Mouse (Mus musculus) hindbrain, embryonic 11.5 days (tissue): ENCODE measurements at regions not wholly inside any gene's neighbourhood (a gene's known extent, or its start where the extent isn't known, plus 50 kb on each side); places are given as distances from the start of the nearest gene placed in this dataset.
A peak's percentile ranks its signal among the peaks of the same experiment; 100 is the strongest.

ENCODE experiments used
- ATAC-seq: fragments of 200-750 bp; cut with Nextera tagmentation; 2 replicates; pipeline ENCODE4 v1.8.0; 2017; ENCODE audit warnings: mild to moderate bottlenecking, moderate TSS enrichment, moderate library complexity; ENCODE audit not compliant: low FRiP score
- DNase-seq: peaks from one replicate; pipeline ENCODE4 v3.0.0-alpha.2; 2015; ENCODE audit warnings: low spot score
- H3K27ac ChIP-seq: fragments of 300-500 bp; sonication (generic); 2 replicates; pipeline ENCODE4 v1.5.1; 2014; ENCODE audit warnings: mild to moderate bottlenecking, low read depth, low read length
- H3K27me3 ChIP-seq: fragments of 300-500 bp; sonication (generic); 2 replicates; pipeline ENCODE4 v1.6.1; 2014; ENCODE audit warnings: mild to moderate bottlenecking, low read length, moderate library complexity, mixed read lengths; ENCODE audit not compliant: control insufficient read depth, insufficient read depth
- H3K36me3 ChIP-seq: fragments of 300-500 bp; sonication (generic); 2 replicates; pipeline ENCODE4 v1.6.1; 2014; ENCODE audit warnings: mild to moderate bottlenecking, low read length, moderate library complexity, mixed read lengths; ENCODE audit not compliant: control insufficient read depth, insufficient read depth
- H3K4me1 ChIP-seq: fragments of 300-500 bp; sonication (generic); replicated peaks from 2 replicates; pipeline ENCODE4 v1.6.1; 2014; ENCODE audit warnings: low read length, mixed read lengths; ENCODE audit not compliant: control insufficient read depth, insufficient read depth
- H3K4me2 ChIP-seq: fragments of 300-500 bp; sonication (generic); replicated peaks from 2 replicates; pipeline ENCODE4 v1.6.1; 2014; ENCODE audit warnings: mild to moderate bottlenecking, low read depth, low read length
- H3K4me3 ChIP-seq: fragments of 300-500 bp; sonication (generic); 2 replicates; pipeline ENCODE4 v1.5.1; 2014; ENCODE audit warnings: low read depth, low read length
- H3K9ac ChIP-seq: fragments of 300-500 bp; sonication (generic); 2 replicates; pipeline ENCODE4 v1.6.1; 2014; ENCODE audit warnings: low read depth, low read length
- H3K9me3 ChIP-seq: fragments of 300-500 bp; sonication (generic); 2 replicates; pipeline ENCODE4 v1.6.1; 2016; ENCODE audit warnings: low read length; ENCODE audit not compliant: control insufficient read depth
- WGBS: fragments of 180-500 bp; shearing (Covaris S2); extraction: QIAGEN DNeasy Blood & Tissue Kit; methylation state at CpG from one replicate; pipeline ENCODE4 v1.1.7; 2014; 5-methylcytosine and 5-hydroxymethylcytosine counted together

- H3K27me3 ChIP-seq: peaks cover 30% of the 10 kb centered on the region
- ATAC-seq: no peak
- peaks cover 10% of the 10 kb centered on the region for H3K4me1 ChIP-seq
- no peaks in the 10 kb centered on the region for H3K36me3 ChIP-seq
- no peak overlapping the region for H3K4me3 ChIP-seq
- WGBS: 29% methylated on average over 18 of the region's 18 CpGs
- no peak overlapping the region for H3K4me2 ChIP-seq
- no peak overlapping the region for H3K27ac ChIP-seq
- no peaks in the 10 kb centered on the region for H3K9me3 ChIP-seq
- DNase-seq: peak; percentile 25
- no peak overlapping the region for H3K9ac ChIP-seq
Measured at GRCm38 (mm10) chr5:120281840-120282565, 149.5 kb upstream of the Lhx5 start.

- peak overlapping the region; percentile 85 for H3K27ac ChIP-seq
- WGBS: 32% methylated on average over 8 of the region's 8 CpGs
Measured at GRCm38 (mm10) chr5:120284625-120285024, 146.9 kb upstream of the Lhx5 start.

GRCm38 (mm10) chr5:120285036-120285435 lies 146.5 kb upstream of the Lhx5 start:
- H3K36me3 ChIP-seq: no peaks in the 10 kb centered on the region
- DNase-seq: peak; percentile 64
- peaks cover 14% of the 10 kb centered on the region for H3K4me1 ChIP-seq
- no peak overlapping the region for H3K4me2 ChIP-seq
- no peak overlapping the region for H3K9ac ChIP-seq
- peaks cover 19% of the 10 kb centered on the region for H3K27me3 ChIP-seq
- peak overlapping the region; percentile 85 for H3K27ac ChIP-seq
- no peak overlapping the region for H3K4me3 ChIP-seq
- WGBS: 22% methylated on average over 9 of the region's 9 CpGs
- H3K9me3 ChIP-seq: no peaks in the 10 kb centered on the region
- ATAC-seq: peak; percentile 77

More at GRCm38 (mm10) chr5:120284625-120285024, 146.9 kb upstream of the Lhx5 start:
- H3K9ac ChIP-seq: peak overlapping the region; percentile 16; the same call in 1 of the 2 replicates
- ATAC-seq: 0 out of 2 replicates have a peak, but pooled peaks have one; percentile 2
- peaks cover 23% of the 10 kb centered on the region for H3K27me3 ChIP-seq
- H3K4me1 ChIP-seq: peaks cover 15% of the 10 kb centered on the region
- peak; percentile 53 for DNase-seq
- H3K36me3 ChIP-seq: no peaks in the 10 kb centered on the region
- H3K4me3 ChIP-seq: no peak overlapping the region
- H3K9me3 ChIP-seq: no peaks in the 10 kb centered on the region
- H3K4me2 ChIP-seq: no peak overlapping the region

- peaks cover 11% of the 10 kb centered on the region; the same call in 1 of the 2 replicates for H3K27me3 ChIP-seq
Measured at GRCm38 (mm10) chr5:120286787-120287186, 144.7 kb upstream of the Lhx5 start.

GRCm38 (mm10) chr5:120288036-120288684 lies 143.3 kb upstream of the Lhx5 start:
- H3K27me3 ChIP-seq: peaks cover 7% of the 10 kb centered on the region; the same call in 1 of the 2 replicates
- DNase-seq (peak; percentile 61), ATAC-seq (peak; percentile 45; the same call in 1 of the 2 replicates)
- H3K4me3 ChIP-seq: no peak overlapping the region
- H3K4me1 ChIP-seq: peaks cover 5% of the 10 kb centered on the region; the same call in 1 of the 2 replicates
- peak overlapping the region; percentile 25; the same call in 1 of the 2 replicates for H3K9ac ChIP-seq
- peak overlapping the region; percentile 21; the same call in 1 of the 2 replicates for H3K4me2 ChIP-seq
- WGBS: 7% methylated on average over 23 of the region's 23 CpGs
- no peaks in the 10 kb centered on the region for H3K36me3 ChIP-seq
- H3K9me3 ChIP-seq: no peaks in the 10 kb centered on the region
- H3K27ac ChIP-seq: peak overlapping the region; percentile 77

More at GRCm38 (mm10) chr5:120286787-120287186, 144.7 kb upstream of the Lhx5 start:
- Histone ChIP-seq H3K36me3 (no peaks in the 10 kb centered on the region), H3K4me3 (no peak overlapping the region), H3K27ac (no peak overlapping the region), H3K9me3 (no peaks in the 10 kb centered on the region), H3K4me2 (no peak overlapping the region), H3K9ac (no peak overlapping the region), H3K4me1 (peaks cover 5% of the 10 kb centered on the region; the same call in 1 of the 2 replicates)
- DNase-seq (no peak), ATAC-seq (no peak)
- 76% methylated on average over 4 of the region's 4 CpGs for WGBS

GRCm38 (mm10) chr5:120294526-120295078 lies 136.9 kb upstream of the Lhx5 start:
- Histone ChIP-seq H3K27ac (peak overlapping the region; percentile 24; the same call in 1 of the 2 replicates), H3K36me3 (no peaks in the 10 kb centered on the region), H3K27me3 (peaks cover 13% of the 10 kb centered on the region), H3K4me2 (no peak overlapping the region), H3K9ac (0 out of 2 replicates have a peak overlapping the region, but pooled peaks have one; percentile 31), H3K4me3 (no peak overlapping the region), H3K4me1 (peaks cover 3% of the 10 kb centered on the region; the same call in 1 of the 2 replicates), H3K9me3 (no peaks in the 10 kb centered on the region)
- no peak for DNase-seq
- WGBS: 41% methylated on average over 16 of the region's 16 CpGs
- ATAC-seq: no peak

GRCm38 (mm10) chr5:120297190-120297589 lies 134.3 kb upstream of the Lhx5 start:
- ATAC-seq: 0 out of 2 replicates have a peak, but pooled peaks have one; percentile 23
- WGBS: 11% methylated on average over 10 of the region's 10 CpGs
- no peaks in the 10 kb centered on the region for H3K9me3 ChIP-seq
- peaks cover 8% of the 10 kb centered on the region for H3K4me1 ChIP-seq
- H3K36me3 ChIP-seq: no peaks in the 10 kb centered on the region
- H3K4me2 ChIP-seq: no peak overlapping the region
- H3K4me3 ChIP-seq: no peak overlapping the region
- DNase-seq: peak; percentile 54
- H3K27me3 ChIP-seq: peaks cover 34% of the 10 kb centered on the region
- peak overlapping the region; percentile 42; the same call in 1 of the 2 replicates for H3K27ac ChIP-seq
- H3K9ac ChIP-seq: no peak overlapping the region

GRCm38 (mm10) chr5:120297665-120298282 lies 133.7 kb upstream of the Lhx5 start:
- Histone ChIP-seq H3K9me3 (no peaks in the 10 kb centered on the region), H3K36me3 (no peaks in the 10 kb centered on the region), H3K27me3 (peaks cover 40% of the 10 kb centered on the region), H3K9ac (no peak overlapping the region), H3K27ac (no peak overlapping the region), H3K4me3 (no peak overlapping the region), H3K4me2 (no peak overlapping the region), H3K4me1 (peaks cover 8% of the 10 kb centered on the region)
- ATAC-seq (no peak), DNase-seq (no peak)
- WGBS: 58% methylated on average over 3 of the region's 3 CpGs
